Mouse (Mus musculus): ENCODE results near the gene Golga4. TPM values are rescaled to one million over a fixed set of nuclear protein-coding genes. Genes with fewer than 3 reads are reported as not detected.

Golga4 gene
- total RNA-seq, 2 experiments from 2014 or later = 84.8 to 94.6 TPM

DNA sequence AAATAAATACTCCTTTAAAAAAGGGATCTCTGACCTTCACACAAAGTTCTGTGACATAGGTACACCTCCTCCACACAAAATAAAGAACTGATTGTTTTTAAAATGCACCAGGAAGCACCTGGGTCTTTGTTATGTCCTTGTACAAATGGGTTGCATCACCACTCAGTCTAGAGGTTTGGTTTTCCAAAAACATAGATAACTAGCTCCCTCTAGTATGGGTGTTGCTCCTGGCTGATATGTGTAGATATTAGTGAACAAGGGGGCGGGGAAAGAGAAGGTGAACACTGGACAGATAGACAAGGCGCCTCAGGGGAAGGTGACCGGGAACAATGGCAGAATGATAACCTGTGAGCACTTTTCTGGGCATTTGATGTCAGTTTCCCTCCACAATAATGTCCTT, 10.1 kb upstream of the Golga4 start:
- no peak for DNase-seq (ENCODE audit: low spot score in 2 of 2)
- no peak for TF ChIP-seq CTCF (conservative IDR thresholded peaks at IDR 0.05)
- no peak overlapping the region for H3K27ac ChIP-seq
- no peak overlapping the region for H3K4me3 ChIP-seq

DNA sequence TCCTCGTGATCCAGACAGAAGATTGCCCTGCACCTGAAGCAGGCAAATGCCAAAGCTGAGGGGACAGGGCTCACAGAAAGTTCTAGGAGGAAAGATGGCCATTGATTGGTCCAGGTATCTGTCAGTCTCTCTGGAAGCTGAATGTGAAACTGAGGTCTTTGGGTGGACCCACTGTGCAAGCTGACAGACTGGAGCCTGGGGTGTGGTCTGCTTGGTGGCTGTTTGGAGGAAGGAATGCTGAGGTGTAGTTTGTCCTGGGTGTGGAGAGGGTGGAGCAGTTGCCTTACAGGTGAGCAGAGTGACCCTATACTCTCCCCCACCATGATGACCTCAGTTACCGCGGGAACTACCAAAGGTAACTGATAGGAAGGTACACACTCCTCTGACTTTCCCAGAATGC, 9.1 kb upstream of the Golga4 start:
- Histone ChIP-seq H3K27ac (no peak overlapping the region), H3K4me3 (no peak overlapping the region)
- no peak for DNase-seq (ENCODE audit: low spot score in 2 of 2)
- no peak for TF ChIP-seq CTCF (conservative IDR thresholded peaks at IDR 0.05)

DNA sequence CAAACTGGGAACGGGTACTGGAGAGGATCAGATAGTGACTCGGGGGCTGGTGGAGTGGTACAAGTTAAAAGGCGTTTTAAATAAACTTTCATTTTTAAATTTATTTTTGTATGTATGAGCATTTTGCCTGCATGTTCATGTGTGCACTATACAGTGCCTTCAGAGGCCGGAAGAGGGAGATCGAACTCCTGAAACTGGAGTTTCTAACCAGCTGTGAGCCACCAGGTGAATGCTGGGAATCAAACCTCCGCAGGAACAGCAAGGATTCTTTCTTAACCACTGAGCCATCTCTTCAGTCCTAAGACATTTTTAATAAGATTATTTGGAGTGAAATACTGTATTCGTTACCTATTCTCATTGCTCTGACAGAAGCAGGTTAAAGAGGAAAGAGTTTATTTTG, 8.0 kb upstream of the Golga4 start:
- H3K4me3 ChIP-seq = no peak overlapping the region
- TF ChIP-seq CTCF (conservative IDR thresholded peaks at IDR 0.05) = no peak
- H3K27ac ChIP-seq = no peak overlapping the region
- DNase-seq (ENCODE audit: low spot score in 2 of 2) = no peak

DNA sequence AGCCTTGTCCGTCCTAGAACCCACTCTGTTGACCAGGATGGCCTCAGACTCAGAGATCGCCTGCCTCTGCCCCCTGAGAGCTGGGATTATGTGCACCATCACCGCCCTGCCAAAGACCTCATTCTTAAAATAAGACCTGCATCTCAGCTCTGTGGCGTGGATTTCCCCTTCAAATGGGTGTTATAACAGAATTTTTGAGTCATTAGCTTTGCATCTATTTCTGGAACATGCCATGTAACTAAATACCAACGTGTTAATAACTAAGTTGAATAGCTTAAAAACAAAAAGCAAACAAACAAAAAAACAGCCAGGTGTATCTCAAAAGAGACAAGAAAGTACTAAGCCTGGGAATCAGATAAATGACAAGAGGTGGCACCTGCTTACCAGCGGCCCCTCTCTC, 5.1 kb upstream of the Golga4 start:
- no peak overlapping the region for H3K27ac ChIP-seq
- DNase-seq (ENCODE audit: low spot score in 2 of 2) = no peak
- H3K4me3 ChIP-seq = no peak overlapping the region
- no peak for TF ChIP-seq CTCF (conservative IDR thresholded peaks at IDR 0.05)

DNA sequence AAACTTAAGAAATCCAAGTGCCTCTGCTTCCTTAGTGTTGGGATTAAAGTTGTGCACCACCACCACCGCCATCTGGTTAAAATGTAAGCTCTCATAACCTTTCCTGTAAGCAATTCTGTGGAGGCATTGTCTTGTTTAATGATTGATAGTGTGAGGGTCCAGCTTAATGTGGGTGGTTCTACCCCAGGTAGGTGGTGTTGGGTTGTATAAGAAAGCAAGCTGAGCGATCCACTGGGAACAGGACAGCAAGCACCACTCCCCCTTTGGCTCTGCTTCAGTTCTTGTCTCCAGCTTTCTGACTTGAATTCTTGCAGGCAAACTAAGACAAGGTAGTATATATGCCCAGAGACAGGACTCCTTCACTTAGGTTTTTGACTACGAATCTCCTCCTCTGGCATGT, 1.4 kb upstream of the Golga4 start:
- no peak overlapping the region for H3K27ac ChIP-seq
- no peak for TF ChIP-seq CTCF (conservative IDR thresholded peaks at IDR 0.05)
- DNase-seq (ENCODE audit: low spot score in 2 of 2) = no peak
- H3K4me3 ChIP-seq = no peak overlapping the region

DNA sequence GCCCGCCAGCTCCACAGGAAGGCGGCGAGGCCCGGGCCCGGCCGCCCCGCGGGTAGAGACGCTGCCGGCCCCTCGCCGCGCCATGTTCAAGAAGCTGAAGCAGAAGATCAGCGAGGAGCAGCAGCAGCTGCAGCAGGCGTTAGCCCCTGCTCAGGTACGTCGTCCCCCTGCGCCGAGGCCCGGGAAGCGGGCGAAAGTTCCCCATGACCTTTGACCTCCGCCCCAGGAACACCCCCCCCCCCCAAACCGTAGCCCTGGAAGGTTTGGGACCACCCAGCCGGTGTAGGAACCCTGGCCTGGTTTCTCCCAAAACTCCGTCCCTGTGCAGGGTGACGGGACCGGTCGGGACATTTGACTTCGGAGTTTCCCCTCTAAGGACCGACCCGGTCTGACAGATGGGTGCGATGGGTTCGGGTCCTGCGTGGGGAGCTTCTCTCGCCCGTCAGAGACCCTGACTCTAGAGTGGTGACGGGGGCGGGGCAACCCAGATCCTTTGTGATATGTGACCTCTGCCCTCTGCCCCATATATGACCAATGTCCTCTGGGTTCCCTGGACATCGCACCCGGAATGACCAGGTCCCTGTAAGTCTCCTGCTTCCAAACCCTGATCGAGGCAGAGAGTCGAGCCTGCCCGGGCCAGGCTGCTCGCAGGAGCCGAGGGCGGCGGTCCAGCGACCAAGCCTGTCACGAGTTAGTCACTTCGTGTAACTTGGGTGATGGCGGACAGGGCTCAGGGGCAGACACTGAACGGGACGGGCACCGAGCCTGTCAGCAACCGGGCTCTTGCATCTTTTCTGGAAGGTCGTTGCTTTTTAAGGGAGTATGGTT, 551 bp downstream of the Golga4 start:
- peak overlapping the region; percentile 95 for H3K27ac ChIP-seq
- no peak for TF ChIP-seq CTCF (conservative IDR thresholded peaks at IDR 0.05)
- H3K4me3 ChIP-seq = peak overlapping the region; percentile 87
- no peak for DNase-seq (ENCODE audit: low spot score in 2 of 2)

DNA sequence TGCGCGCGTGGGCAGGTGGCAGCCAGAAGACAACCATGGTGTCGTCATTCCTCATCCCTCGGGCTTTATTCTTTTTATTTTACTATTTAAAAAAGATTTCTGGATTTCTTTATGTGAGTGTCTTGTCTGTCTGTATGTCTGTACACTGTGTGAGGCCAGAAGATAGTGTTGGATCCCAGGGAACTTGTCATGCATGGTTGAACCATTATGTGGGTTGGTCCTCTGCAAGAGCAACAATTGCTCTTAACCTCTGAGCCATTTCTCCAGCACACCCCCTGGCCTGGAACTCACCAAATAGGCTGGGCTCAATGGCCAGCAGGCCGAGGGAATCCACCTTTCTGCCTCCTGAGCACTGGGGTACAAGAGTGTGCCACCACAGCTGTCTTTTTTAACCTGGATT, 1.5 kb downstream of the Golga4 start:
- peak overlapping the region; percentile 87 for H3K4me3 ChIP-seq
- no peak for TF ChIP-seq CTCF (conservative IDR thresholded peaks at IDR 0.05)
- DNase-seq (ENCODE audit: low spot score in 2 of 2) = no peak
- no peak overlapping the region for H3K27ac ChIP-seq

DNA sequence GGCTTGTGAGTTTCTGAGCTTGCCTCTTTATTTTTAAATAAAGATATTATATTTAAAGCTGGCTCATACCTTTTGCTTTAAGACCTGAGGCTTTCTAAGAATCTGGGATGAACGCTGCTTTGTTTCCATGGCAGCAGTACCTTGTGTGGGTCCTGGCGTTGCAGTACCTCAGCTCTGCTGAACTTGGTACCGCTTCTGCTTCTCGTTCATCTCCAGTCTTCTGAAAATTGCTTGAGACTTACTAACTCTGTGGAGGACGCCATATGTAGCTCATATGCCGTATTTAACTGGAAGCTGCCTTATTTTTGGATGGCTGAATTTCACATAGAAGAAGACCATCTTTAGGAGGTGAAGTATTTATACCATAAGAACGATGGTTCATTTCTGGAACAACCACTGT, 2.5 kb downstream of the Golga4 start:
- no peak for TF ChIP-seq CTCF (conservative IDR thresholded peaks at IDR 0.05)
- H3K27ac ChIP-seq = no peak overlapping the region
- DNase-seq (ENCODE audit: low spot score in 2 of 2) = no peak
- H3K4me3 ChIP-seq = no peak overlapping the region

DNA sequence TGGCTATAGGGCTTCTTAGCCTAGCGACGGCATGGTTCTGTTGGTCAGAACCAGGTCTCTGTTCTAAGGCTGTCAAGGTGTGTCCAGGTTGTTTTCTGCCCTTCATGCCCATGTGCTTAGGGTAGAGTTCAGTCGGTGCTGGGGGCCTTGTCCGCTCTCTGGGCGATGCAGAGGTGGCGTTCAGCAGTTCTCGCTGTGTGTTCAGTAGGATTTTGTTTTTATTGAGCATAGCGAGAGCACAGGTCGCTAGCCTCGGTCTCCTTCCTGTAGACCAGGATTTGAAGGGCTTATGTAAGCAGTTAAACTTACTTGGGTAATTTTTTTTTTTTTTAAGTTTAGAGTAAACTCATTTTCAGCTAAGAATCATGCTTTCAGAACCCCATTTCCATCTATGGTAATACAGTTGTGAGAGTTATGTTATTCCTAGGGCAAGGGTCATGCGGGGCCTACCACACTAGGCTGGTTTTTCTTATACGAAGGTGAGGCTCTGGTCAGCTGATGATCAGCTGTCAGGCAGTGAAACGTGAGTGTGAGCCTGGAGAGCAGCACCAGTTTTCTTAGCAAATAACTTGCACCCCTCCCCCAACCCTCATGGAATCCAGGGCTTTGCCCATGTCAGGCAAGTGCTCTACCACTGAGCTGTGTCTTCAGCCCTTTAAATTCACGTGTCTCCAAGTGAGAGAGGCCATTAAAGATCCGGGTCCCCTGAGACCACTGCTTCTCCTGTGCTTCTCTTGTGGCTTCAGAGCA, 5.0 kb downstream of the Golga4 start:
- TF ChIP-seq CTCF (conservative IDR thresholded peaks at IDR 0.05) = no peak

DNA sequence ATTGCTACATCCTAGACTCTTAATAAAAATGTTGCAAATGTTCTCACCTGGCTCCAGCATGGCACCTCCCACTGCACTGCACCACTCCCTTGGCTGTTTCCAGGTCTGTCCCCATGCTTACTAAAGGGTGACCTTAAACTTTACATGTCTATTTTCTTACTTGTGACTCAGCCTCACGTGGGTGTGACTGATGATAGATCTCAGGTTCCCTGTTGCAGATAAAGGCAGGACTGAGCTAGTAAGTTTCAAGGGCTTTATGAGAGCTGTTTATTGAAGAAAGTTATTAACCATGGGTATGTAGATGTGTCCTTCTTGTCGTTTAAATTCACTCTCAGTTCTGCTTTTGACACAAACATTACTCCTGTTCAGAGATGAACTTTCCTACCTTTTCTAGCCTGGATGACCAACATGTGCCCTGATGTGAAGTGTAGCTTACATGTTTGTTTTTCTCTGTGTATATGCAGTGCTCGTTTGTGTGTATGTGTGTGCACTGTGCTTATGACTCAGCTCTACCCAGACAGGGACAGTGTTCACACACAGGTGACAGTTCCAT, 6.7 kb downstream of the Golga4 start:
- no peak overlapping the region for H3K27ac ChIP-seq
- no peak overlapping the region for H3K4me3 ChIP-seq
- DNase-seq (ENCODE audit: low spot score in 2 of 2) = no peak
- TF ChIP-seq CTCF (conservative IDR thresholded peaks at IDR 0.05) = no peak

More for the DNA sequence above, 5.0 kb downstream of the Golga4 start:
- Histone ChIP-seq H3K27ac (no peak overlapping the region), H3K4me3 (no peak overlapping the region)
- no peak for DNase-seq (ENCODE audit: low spot score in 2 of 2)

DNA sequence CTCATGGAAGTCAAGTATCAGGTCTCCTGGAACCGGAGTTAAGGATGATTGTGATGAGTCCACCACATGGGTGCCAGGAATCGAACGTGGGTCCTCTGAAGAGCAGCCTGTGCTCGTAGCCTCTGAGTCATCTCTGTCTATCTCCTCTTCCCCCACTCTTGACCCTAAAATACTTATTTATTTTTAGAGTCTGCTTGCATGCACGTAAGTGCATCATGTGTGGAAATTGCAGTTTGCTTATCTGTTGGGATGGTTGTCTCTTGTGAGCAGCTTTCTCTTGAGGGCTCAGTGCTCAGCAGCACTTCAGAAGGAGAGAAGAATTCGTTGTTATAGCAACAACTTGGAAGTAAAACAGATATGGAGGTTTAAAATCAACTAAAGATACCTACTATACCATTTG, 9.4 kb downstream of the Golga4 start:
- DNase-seq (ENCODE audit: low spot score in 2 of 2) = no peak
- no peak overlapping the region for H3K27ac ChIP-seq
- no peak overlapping the region for H3K4me3 ChIP-seq
- TF ChIP-seq CTCF (conservative IDR thresholded peaks at IDR 0.05) = no peak

DNA sequence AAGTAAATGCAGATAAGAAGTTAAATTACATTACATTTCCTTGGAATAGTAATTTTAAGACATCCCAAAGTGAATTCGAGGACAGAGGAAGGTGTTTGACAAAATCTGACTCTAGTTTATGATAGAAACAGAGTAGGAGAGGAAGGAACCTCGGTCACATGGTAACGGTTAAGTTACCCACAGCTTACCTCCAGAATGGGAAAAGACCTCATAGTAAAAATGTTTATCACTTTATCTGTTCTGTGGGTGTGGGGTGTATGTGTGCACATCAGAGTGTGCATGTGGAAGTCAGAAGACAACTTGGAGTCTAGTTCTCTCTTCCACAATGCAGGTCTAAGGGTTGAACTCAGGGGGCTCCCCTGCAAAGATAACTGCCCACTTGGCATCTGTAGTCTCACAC, 10.1 kb downstream of the Golga4 start:
- no peak for DNase-seq (ENCODE audit: low spot score in 2 of 2)
- TF ChIP-seq CTCF (conservative IDR thresholded peaks at IDR 0.05) = no peak
- H3K27ac ChIP-seq = no peak overlapping the region
- no peak overlapping the region for H3K4me3 ChIP-seq

DNA sequence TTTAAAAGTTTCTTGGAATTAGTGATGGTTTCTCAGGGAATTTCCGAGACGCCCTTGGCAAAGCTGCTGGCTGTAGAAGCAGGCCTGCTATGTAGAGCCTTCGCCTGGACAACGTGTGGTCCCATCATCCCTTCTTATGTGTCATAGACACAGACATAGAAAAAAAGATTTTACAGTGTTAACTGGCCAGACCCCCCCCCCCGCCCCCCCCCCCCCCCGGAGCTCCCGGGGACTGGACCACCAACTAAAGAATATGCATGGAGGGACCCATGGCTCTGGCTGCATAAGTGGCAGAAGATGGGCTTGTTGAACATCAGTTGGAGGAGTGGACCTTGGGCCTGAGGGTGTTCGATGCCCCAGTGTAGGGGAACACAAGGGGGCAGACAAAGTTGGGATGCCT, 11.6 kb downstream of the Golga4 start:
- DNase-seq (ENCODE audit: low spot score in 2 of 2) = no peak
- Histone ChIP-seq H3K27ac (no peak overlapping the region), H3K4me3 (no peak overlapping the region)
- TF ChIP-seq CTCF (conservative IDR thresholded peaks at IDR 0.05) = no peak

All from layer of hippocampus, adult 2 months (tissue).